Mouse (Mus musculus) hindlimb bud, embryonic 11.5 days (tissue): ENCODE results near the gene Slc35e3.
"Not testable (repeated sequence)": the region's sequence is repeated elsewhere in the genome, so short reads cannot be mapped to it uniquely, and the experiment has no call there.

ENCODE experiments used
- DNase-seq: peaks from one replicate; pipeline ENCODE4 v3.0.0-alpha.2; 2012; ENCODE audit warnings: low read depth, low spot score; ENCODE audit errors: extremely low spot score

Gene Slc35e3

GRCm38 (mm10) chr10:117750529-117751281, 4.5 kb upstream of the Slc35e3 start:
- DNase-seq: no peak

DNA sequence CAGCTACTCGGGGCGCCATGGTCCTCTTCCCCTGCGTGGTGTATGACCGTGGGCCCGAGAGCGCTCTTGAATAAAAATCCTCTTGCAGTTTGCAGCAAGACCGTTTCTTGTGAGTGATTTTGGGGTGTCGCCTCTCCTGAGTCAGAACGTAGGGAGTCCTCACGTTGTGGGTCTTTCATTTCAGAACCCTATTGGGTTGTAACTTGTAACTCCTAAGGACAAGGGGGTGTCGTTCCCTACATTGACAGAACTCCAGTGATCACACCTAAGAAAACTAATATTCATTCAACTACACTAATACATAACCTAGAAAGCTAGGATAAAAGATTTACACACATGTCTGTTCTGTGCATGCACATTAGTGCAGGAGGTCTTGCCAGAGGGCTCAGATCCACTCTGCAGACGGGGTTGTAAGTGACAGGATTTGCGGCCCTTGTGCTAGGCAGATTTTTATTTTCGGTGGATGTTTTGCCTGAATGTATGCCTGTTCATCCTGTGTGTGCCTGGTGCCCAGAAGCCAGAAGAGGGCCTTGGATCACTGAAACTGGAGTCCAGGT, 3.7 kb upstream of the Slc35e3 start:
- DNase-seq: no peak

GRCm38 (mm10) chr10:117749050-117749686, 3.0 kb upstream of the Slc35e3 start:
- no peak for DNase-seq

DNA sequence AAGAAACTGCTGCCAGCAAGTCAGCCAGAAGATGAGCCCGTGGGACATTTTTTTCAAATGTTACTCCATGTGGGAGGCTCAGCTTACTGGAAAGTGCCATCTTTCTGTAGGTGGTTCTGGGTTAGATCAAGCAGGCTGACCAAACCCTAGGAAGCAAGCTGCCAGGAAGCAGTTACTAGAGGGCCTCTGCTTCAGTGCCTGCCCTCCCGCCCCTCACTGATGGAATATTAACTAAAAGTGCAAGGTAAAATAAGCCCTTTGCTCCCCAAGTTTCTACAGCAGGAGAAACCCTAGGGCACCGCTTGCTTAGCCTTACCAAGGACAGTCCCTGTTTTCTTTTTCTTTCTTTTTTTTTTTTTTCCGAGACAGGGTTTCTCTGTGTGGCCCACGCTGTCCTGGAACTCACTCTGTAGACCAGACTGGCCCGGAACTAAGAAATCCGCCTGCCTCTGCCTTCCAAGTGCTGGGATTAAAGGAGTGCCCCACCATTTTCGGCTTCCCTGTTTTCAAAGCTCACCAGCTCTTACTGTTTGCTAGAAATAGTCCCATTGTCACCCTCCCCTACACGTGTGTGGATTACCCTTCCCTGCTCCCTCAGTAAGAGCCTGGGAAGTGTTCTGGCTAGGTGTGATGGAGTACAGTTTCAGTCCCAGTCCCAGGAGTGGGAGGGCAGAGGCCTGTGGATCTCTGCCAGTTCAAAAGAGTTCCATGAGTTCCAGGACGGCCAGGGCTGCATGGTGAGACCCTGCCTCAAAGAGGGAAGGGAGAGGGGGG, 2.3 kb upstream of the Slc35e3 start:
- no peak for DNase-seq

- no peak for DNase-seq
Measured at GRCm38 (mm10) chr10:117747711-117748110, 1.5 kb upstream of the Slc35e3 start.

- not testable (repeated sequence) for DNase-seq
Measured at GRCm38 (mm10) chr10:117745570-117746296, 432 bp downstream of the Slc35e3 start.

DNA sequence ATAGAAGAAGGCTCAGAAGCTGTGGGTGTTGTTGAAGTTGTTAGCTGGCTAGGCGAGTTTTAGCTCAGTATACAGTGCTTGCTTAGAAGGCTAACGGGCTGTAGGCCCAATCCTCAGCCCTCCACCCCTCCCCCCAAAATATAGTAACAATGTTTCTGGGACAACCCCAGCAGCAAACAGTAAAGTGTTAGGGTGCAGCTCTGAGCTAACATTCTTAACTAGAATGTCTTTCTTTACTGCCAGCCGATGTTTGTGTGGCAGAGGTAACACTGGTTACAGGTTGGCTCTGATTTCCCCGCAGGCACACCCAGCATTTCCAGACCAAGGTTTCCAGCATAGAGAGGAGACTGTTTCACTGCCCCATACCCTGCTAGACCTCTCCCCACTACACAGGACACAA, 2.2 kb downstream of the Slc35e3 start:
- DNase-seq: no peak

DNA sequence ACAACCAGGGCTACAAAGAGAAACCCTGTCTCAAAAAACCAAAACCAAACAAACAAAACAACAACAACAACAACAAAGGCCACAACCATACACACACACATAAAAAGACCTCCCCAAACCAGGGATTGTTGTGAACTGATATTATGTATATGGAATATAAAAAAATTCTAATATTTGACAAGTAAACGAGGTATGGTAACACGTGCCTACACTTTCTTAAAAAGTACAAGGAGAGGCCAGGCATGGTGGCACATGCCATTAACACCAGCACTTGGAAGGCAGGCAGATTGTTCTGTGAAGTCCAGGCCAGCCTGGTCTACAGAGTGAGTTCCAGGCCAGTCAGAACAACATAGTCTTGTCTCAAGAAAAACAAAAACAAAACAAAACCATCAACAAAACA, 3.0 kb downstream of the Slc35e3 start:
- DNase-seq: no peak

GRCm38 (mm10) chr10:117742618-117743017, 3.5 kb downstream of the Slc35e3 start:
- DNase-seq: no peak

DNA sequence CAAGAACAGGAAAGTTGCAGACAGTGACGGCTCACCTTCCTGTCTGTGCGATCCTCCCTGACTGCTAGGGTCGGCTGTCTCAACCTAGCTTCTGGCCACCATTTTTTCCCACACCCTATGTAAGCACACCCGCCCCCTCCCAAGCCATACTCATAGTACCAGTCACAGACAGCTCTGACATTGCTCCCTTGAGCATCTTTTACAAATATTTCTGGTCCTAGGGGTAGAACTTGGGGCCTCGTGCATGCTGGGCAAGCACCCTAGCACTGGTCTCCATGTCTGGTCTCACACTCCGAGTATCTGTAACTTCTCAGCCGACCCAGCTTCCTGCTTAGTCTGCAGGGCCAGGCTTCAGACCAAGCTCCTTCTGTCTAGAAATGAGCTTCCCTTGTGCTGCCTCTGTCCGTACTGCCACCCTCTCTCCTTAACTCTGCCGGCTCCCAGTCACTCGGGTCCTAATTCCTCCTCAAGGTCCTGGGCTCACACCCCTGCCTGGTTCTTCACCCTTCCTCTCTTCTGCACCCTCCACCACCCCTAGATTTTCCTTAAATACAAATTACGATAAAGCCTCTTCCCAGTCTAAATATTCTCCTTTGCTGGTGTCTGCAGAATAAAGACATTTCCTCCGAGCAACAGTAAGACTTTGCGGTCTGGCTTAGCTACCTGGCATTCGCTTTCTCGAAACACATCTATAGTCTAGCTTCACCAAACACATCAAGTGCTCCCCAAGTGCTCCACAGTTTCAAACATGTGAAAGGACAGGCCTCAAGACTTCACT, 4.3 kb downstream of the Slc35e3 start:
- DNase-seq: no peak

DNA sequence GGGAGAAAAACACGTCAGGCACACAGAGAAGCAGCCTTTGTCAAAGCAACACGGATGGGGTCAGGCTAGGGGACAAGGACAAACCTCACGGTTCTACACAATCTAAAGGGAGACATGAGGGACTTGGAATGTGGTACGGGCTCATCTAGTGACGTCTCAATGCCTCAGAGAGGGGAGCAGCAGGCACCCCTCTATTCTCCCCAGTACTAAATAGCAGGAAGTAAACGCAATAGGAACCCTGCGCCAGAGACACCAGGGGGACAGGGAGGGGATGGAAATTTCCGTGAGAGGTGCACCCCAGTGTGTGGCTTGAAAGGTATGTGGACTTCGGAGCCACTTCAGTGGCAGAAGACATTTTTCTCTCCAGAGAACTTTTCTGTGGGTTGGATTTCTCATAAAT, 5.2 kb downstream of the Slc35e3 start:
- DNase-seq: no peak

GRCm38 (mm10) chr10:117740171-117740570, 6.0 kb downstream of the Slc35e3 start:
- DNase-seq: no peak

DNA sequence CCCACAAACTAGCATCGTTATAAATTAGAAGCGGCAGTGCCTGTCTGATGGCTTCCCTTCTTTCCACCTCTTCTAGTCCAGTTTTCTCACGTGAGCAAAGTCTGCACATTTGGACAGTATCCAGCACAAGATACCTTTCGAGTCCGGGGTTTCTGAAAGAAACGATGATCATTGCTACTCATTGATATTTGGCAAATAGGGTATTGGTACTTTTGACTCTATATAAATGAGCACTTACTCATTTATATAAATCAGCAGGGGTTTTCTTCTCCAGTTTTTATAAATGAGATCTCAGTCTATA, 6.6 kb downstream of the Slc35e3 start:
- no peak for DNase-seq

DNA sequence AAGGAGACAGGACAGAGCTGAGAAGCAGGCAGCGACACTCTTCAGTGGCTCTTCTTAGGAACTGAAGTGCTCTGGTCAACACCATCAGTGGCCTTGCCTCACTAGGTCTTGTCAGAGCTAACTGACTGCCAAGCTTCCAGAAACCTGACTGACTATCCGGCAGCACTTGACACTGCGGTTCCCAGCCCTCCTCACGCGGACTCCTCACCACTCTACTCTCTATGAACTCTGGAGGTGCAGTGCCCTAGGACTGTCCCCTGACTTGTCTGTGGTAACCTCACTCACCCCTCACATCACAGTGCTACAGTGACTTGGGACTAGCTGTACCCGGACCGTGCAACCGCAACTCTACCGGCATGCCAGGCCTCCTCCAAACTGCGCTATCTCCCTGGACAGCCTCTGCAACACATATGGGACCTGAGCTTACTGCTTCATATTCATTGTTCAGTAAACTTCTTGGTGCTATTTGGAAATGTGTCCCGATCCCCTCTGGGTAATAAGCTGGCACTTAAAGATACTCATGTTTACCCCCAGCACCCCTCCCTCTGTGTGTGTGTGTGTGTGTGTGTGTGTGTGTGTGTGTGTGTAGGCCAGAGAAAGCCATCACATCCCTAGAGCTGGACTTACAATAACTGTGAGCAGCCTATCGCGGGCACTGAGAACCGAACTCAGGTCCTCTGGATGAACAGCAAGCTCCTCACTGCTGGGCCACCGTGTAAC, 7.1 kb downstream of the Slc35e3 start:
- DNase-seq: no peak

DNA sequence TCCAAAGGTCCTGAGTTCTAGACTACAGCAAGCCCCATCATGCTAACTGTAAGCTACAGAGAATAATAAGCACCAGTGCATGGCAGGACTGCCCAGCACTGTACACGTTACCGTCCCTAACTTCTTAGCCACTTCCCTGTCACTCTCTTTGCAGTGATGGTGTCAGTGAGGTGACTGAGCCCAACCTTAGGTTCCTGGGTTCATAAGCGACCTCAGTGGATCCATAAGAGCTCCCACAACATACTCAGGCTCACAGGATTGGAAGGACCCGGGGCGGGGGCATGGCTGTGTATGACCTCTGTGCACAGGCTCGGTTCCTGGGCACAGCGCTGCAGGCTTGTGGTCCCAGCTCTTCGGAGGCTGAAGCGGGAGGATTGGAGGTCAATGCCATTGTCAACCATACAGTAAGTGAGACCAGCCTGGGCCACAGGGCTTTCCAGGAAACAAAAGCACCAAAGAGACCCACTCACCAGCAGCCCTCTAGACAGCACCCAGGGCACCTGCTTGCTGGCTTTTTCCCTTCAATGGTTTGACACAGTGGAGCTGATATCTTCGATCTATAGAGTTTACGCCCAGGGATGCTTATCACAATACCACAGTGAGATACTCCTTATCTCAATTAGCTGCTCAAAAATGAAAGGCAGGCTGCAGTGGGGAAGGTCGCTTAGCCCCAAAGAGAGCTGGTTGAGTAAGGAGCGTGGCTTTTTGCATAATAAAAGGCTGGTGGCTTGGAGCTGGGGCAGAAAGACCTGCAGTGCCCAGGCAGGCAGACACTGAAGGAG, 7.8 kb downstream of the Slc35e3 start:
- no peak for DNase-seq

- not testable (repeated sequence) for DNase-seq
Measured at GRCm38 (mm10) chr10:117737498-117737897, 8.7 kb downstream of the Slc35e3 start.

GRCm38 (mm10) chr10:117737075-117737474, 9.1 kb downstream of the Slc35e3 start:
- no peak for DNase-seq

DNA sequence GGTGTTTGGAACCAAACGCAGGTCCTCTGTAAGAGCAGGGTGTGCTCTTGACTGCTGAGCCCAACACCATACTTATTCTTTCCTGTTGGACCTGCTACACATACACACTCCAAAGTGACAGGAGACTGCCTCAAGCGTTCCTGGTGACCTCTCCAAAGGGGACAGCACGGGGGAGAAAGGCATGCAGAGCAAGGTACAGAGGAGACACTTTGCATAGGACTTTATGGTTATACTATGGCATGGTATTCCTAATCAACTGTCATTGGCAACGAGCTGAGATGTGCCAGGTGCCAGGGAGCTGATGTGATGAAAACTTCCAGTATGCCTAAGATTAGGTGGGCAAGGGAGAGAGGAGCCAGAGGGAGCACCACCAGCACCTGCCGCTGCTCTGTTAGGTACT, 9.6 kb downstream of the Slc35e3 start:
- no peak for DNase-seq

DNA sequence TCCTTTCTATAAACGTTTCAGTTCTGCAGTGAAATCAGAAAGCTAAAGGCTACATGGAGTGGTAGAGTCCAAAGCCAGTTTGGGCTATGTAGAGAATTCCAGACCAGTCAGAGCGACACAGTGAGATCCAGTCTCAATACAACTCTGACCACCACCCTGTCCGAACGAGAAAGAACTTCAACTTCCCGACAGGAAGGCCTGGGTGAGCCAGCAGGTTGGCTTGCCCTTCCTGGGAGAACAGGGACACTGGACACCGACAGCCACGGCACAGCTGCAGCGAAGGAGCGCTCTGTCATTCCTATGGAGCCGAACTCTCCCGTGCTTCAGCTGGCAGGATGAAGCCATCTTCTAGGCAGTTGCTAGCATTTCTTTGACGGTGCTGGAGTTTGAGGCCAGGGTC, 10.8 kb downstream of the Slc35e3 start:
- not testable (repeated sequence) for DNase-seq
